Mouse (Mus musculus): Measurements from ENCODE around the gene Pithd1.
"Not testable (repeated sequence)": the region's sequence is repeated elsewhere in the genome, so short reads cannot be mapped to it uniquely, and the experiment has no call there.

Gene Pithd1

GRCm38 (mm10) chr4:135993941-135994340 lies 6.9 kb upstream of the Pithd1 start:
- ATAC-seq (ENCODE audit: insufficient number of reproducible peaks, low FRiP score, low TSS enrichment), result no peak

GRCm38 (mm10) chr4:135987714-135988113 lies 650 bp upstream of the Pithd1 start:
- no peak for ATAC-seq (ENCODE audit: insufficient number of reproducible peaks, low FRiP score, low TSS enrichment)

GRCm38 (mm10) chr4:135986301-135986942 lies 642 bp downstream of the Pithd1 start:
- peak; percentile 55; the same call in 1 of the 2 replicates for ATAC-seq (ENCODE audit: insufficient number of reproducible peaks, low FRiP score, low TSS enrichment)

- ATAC-seq (ENCODE audit: insufficient number of reproducible peaks, low FRiP score, low TSS enrichment), result no peak
These were observed 1.3 kb downstream of the Pithd1 start for GRCm38 (mm10) chr4:135985769-135986168.

GRCm38 (mm10) chr4:135985193-135985592 lies 1.9 kb downstream of the Pithd1 start:
- no peak for ATAC-seq (ENCODE audit: insufficient number of reproducible peaks, low FRiP score, low TSS enrichment)

GRCm38 (mm10) chr4:135984556-135984955 lies 2.5 kb downstream of the Pithd1 start:
- no peak for ATAC-seq (ENCODE audit: insufficient number of reproducible peaks, low FRiP score, low TSS enrichment)

GRCm38 (mm10) chr4:135981524-135982063 lies 5.5 kb downstream of the Pithd1 start:
- ATAC-seq (ENCODE audit: insufficient number of reproducible peaks, low FRiP score, low TSS enrichment), result no peak

GRCm38 (mm10) chr4:135980223-135980622 lies 6.8 kb downstream of the Pithd1 start:
- not testable (repeated sequence) for ATAC-seq (ENCODE audit: insufficient number of reproducible peaks, low FRiP score, low TSS enrichment)

- no peak for ATAC-seq (ENCODE audit: insufficient number of reproducible peaks, low FRiP score, low TSS enrichment)
These were observed 10.9 kb downstream of the Pithd1 start for GRCm38 (mm10) chr4:135976146-135976545.

- no peak for ATAC-seq (ENCODE audit: insufficient number of reproducible peaks, low FRiP score, low TSS enrichment)
These were observed 13.9 kb downstream of the Pithd1 start for GRCm38 (mm10) chr4:135972911-135973811.

- ATAC-seq (ENCODE audit: insufficient number of reproducible peaks, low FRiP score, low TSS enrichment), result peak; percentile 73
These were observed 14.5 kb downstream of the Pithd1 start, which contains the start of gene Lypla2 for GRCm38 (mm10) chr4:135972556-135972906. Lypla2 (minus strand) TSS chr4:135972626.

GRCm38 (mm10) chr4:135971805-135972555 lies 15.1 kb downstream of the Pithd1 start:
- no peak for ATAC-seq (ENCODE audit: insufficient number of reproducible peaks, low FRiP score, low TSS enrichment)

GRCm38 (mm10) chr4:135970585-135970984 lies 16.5 kb downstream of the Pithd1 start:
- no peak for ATAC-seq (ENCODE audit: insufficient number of reproducible peaks, low FRiP score, low TSS enrichment)

- ATAC-seq (ENCODE audit: insufficient number of reproducible peaks, low FRiP score, low TSS enrichment), result no peak
These were observed 17.9 kb downstream of the Pithd1 start for GRCm38 (mm10) chr4:135969070-135969750.

- no peak for ATAC-seq (ENCODE audit: insufficient number of reproducible peaks, low FRiP score, low TSS enrichment)
These were observed 18.7 kb downstream of the Pithd1 start for GRCm38 (mm10) chr4:135968271-135968869.

GRCm38 (mm10) chr4:135967086-135967760 lies 19.8 kb downstream of the Pithd1 start:
- ATAC-seq (ENCODE audit: insufficient number of reproducible peaks, low FRiP score, low TSS enrichment), result no peak

GRCm38 (mm10) chr4:135966283-135966682 lies 20.8 kb downstream of the Pithd1 start:
- no peak for ATAC-seq (ENCODE audit: insufficient number of reproducible peaks, low FRiP score, low TSS enrichment)

- ATAC-seq (ENCODE audit: insufficient number of reproducible peaks, low FRiP score, low TSS enrichment), result no peak
These were observed 22.0 kb downstream of the Pithd1 start for GRCm38 (mm10) chr4:135965113-135965512.

GRCm38 (mm10) chr4:135964426-135964825 lies 22.6 kb downstream of the Pithd1 start:
- peak; percentile 12; the same call in 1 of the 2 replicates for ATAC-seq (ENCODE audit: insufficient number of reproducible peaks, low FRiP score, low TSS enrichment)
